Mouse (Mus musculus) heart, embryonic 11.5 days (tissue): ENCODE results near the gene Vmn1r18. TPM values are rescaled to one million over a fixed set of nuclear protein-coding genes. Genes with fewer than 3 reads are reported as not detected.
"Not testable (repeated sequence)": the region's sequence is repeated elsewhere in the genome, so short reads cannot be mapped to it uniquely, and the experiment has no call there.

Source experiments
- ATAC-seq: fragments of 200-750 bp; cut with Nextera tagmentation; replicated peaks from 2 replicates; pipeline ENCODE4 v1.8.0; 2017; ENCODE audit warnings: moderate library complexity; ENCODE audit not compliant: insufficient number of reproducible peaks, low FRiP score, low TSS enrichment
- H3K27ac ChIP-seq: fragments of 300-500 bp; sonication (generic); 2 replicates; pipeline ENCODE4 v1.5.1; 2014; ENCODE audit warnings: mild to moderate bottlenecking, low read depth, low read length
- H3K27me3 ChIP-seq: fragments of 300-500 bp; sonication (generic); 2 replicates; pipeline ENCODE4 v1.6.1; 2014; ENCODE audit warnings: mild to moderate bottlenecking, low read length, mixed read lengths; ENCODE audit not compliant: control insufficient read depth, insufficient read depth
- H3K36me3 ChIP-seq: fragments of 300-500 bp; sonication (generic); 2 replicates; pipeline ENCODE4 v1.6.1; 2014; ENCODE audit warnings: mild to moderate bottlenecking, low read length, moderate library complexity, mixed read lengths; ENCODE audit not compliant: control insufficient read depth, insufficient read depth
- H3K4me1 ChIP-seq: fragments of 300-500 bp; sonication (generic); 2 replicates; pipeline ENCODE4 v1.6.1; 2014; ENCODE audit warnings: low read length; ENCODE audit not compliant: control insufficient read depth, insufficient read depth
- H3K4me2 ChIP-seq: fragments of 300-500 bp; sonication (generic); 2 replicates; pipeline ENCODE4 v1.6.1; 2014; ENCODE audit warnings: mild to moderate bottlenecking, moderate library complexity
- H3K4me3 ChIP-seq: fragments of 300-500 bp; sonication (generic); 2 replicates; pipeline ENCODE4 v1.5.1; 2014; ENCODE audit warnings: low read depth, low read length
- H3K9ac ChIP-seq: fragments of 300-500 bp; sonication (generic); 2 replicates; pipeline ENCODE4 v1.6.1; 2014; ENCODE audit warnings: mild to moderate bottlenecking, low read depth, low read length, moderate library complexity
- H3K9me3 ChIP-seq: fragments of 300-500 bp; sonication (generic); replicated peaks from 2 replicates; pipeline ENCODE4 v1.6.1; 2016; ENCODE audit warnings: low read length; ENCODE audit not compliant: control insufficient read depth
- WGBS: fragments of 180-500 bp; shearing (Covaris S2); extraction: QIAGEN DNeasy Blood & Tissue Kit; methylation state at CpG from one replicate; pipeline ENCODE4 v1.1.7; 2014; ENCODE audit not compliant: insufficient replicate concordance; 5-methylcytosine and 5-hydroxymethylcytosine counted together
- polyA plus RNA-seq: library from polyadenylated mRNA; unstranded; fragments of >200 nt; fragmentation: Nextera tagmentation; extraction: Ambion mirVana; gene quantifications from 2 replicates; pipeline ENCODE4 v1.2.1, GENCODE M21; 2014

Gene Vmn1r18
- polyA plus RNA-seq = not detected in 2 replicates

DNA sequence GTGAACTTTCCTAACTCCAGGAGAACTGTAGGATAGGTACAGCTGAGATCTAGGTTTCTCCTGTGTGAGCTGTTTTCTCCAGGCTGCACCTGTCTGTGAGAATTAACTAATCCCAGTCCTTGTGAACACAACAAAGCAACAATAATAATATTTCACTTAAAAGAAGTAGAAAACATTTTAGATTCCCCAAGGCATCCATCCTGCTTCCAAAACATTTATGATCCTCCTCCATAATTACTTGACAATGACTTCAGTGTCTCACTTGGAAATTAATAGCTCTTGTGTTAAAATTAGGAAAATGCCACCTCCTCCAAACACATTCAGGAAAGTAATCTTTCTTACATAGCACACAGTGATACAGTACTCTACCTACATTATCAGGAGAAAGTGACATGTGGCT lies at the start of gene Vmn1r18:
Vmn1r18 (minus strand) TSS at position 101 of the 400 bp plus-strand sequence.
- Histone ChIP-seq H3K4me1 (no peaks in the 10 kb centered on the region), H3K9me3 (no peaks in the 10 kb centered on the region), H3K4me3 (no peak within 1 kb of the TSS), H3K27ac (no peak within 1 kb of the TSS), H3K36me3 (no peaks in the 10 kb centered on the region), H3K27me3 (no peaks in the 10 kb centered on the region), H3K9ac (no peak within 1 kb of the TSS), H3K4me2 (no peak within 1 kb of the TSS)
- no peak for ATAC-seq

DNA sequence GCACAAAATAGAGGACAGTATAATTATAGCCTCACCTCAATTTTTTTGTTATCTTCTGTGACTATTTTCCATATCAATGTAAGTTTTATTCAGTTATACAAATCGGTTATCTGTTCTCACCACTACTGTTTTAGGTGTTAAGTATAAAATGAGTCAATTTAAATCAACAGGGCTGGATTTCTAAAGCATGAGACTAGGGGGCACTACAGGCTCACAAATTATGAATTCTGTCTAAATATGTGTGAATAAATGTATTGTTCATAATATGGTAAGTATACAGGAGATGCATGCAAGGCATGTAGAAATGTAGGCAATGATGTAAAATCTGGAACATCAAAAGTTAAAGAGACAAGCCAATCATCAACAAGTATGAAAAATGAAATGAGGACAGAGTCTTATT lies 35.6 kb upstream of the Vmn1r18 start:
- 60% methylated on average over 1 of the region's 1 CpGs for WGBS

DNA sequence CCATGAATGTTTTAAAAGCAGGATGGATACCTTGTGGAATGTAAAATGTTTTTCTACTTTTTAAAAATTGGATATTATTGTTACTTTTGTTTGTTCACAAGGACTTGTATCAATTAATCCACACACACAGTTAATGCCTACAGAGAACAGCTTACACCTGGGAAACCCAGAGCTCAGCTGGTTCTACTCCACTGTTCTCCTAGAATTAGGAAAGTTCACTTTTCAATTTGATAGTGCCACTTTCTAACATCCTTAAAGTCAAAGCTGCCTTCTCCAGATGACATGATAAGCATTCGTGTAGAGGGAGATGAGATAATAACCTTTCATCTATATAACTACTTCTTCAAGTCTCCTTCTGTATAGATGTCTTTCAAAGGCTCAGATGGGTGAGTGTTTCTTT lies 33.0 kb upstream of the Vmn1r18 start, which contains the start of gene Vmn1r20:
Vmn1r20 (plus strand) TSS at position 301 of the 400 bp plus-strand sequence.
- no peaks in the 10 kb centered on the region for H3K4me1 ChIP-seq
- no peak for ATAC-seq
- H3K9ac ChIP-seq = no peak within 1 kb of the TSS
- H3K36me3 ChIP-seq = no peaks in the 10 kb centered on the region
- H3K4me3 ChIP-seq = no peak within 1 kb of the TSS
- H3K4me2 ChIP-seq = no peak within 1 kb of the TSS
- H3K27ac ChIP-seq = no peak within 1 kb of the TSS
- H3K9me3 ChIP-seq = no peaks in the 10 kb centered on the region
- no peaks in the 10 kb centered on the region for H3K27me3 ChIP-seq
- WGBS = 44% methylated on average over 1 of the region's 1 CpGs

More for the DNA sequence above, 35.6 kb upstream of the Vmn1r18 start:
- Histone ChIP-seq H3K4me1 (no peaks in the 10 kb centered on the region), H3K27ac (no peak overlapping the region), H3K9me3 (no peaks in the 10 kb centered on the region), H3K36me3 (no peaks in the 10 kb centered on the region), H3K4me2 (no peak overlapping the region), H3K9ac (no peak overlapping the region), H3K4me3 (no peak overlapping the region), H3K27me3 (no peaks in the 10 kb centered on the region)
- ATAC-seq = no peak

DNA sequence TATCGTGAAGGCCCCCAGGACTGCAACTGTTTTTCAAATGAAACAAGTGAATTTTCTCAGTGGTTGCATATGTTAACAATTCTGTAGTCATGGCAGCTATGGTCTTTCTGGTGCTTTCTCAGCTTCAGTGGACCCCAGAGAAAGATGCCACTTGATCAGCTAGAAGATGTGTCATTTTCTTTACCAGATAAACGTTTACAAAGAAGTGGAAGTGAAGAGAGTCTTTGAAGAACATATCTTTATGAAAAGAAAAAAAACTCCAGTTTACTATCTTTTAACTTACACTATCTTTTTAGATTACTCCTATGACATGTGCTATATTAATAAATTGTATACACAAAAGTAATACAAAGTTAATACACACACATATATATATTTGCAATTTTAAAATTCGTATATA lies 7.9 kb upstream of the Vmn1r18 start, which contains the start of gene Vmn1r19:
Vmn1r19 (plus strand) TSS at position 301 of the 400 bp plus-strand sequence.
- H3K27me3 ChIP-seq, ATAC-seq: not testable (repeated sequence)
- WGBS = 60% methylated on average over 3 of the region's 3 CpGs

GRCm38 (mm10) chr6:57367496-57367895 lies 28.1 kb downstream of the Vmn1r18 start:
- Histone ChIP-seq H3K4me3 (no peak overlapping the region), H3K9ac (no peak overlapping the region), H3K4me1 (no peaks in the 10 kb centered on the region), H3K27ac (no peak overlapping the region), H3K9me3 (no peaks in the 10 kb centered on the region), H3K36me3 (no peaks in the 10 kb centered on the region), H3K4me2 (no peak overlapping the region), H3K27me3 (no peaks in the 10 kb centered on the region)
- no peak for ATAC-seq
- 76% methylated on average over 1 of the region's 1 CpGs for WGBS

More for the DNA sequence above, 7.9 kb upstream of the Vmn1r18 start, which contains the start of gene Vmn1r19:
- H3K4me3 ChIP-seq, H3K36me3 ChIP-seq, H3K9ac ChIP-seq, H3K9me3 ChIP-seq, H3K27ac ChIP-seq, H3K4me2 ChIP-seq, H3K4me1 ChIP-seq: not testable (repeated sequence)

DNA sequence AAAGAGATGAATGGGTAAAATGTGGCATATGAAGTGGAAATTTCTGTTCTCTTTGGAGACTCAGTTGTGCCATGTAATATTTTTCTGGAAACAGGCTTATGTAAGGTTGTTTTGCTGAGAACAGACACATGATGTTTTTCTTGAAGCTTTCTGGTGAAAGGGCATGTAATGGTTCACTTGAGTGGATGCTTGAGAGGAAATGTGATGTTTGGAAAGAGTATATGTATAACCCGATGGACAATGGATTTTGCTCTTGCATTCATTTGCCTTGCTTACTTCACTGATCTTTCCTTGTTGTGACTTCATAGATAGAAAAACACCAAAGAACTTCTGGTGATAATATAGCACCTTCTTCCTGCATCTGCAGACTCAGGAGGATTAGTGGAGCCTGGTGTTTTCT lies 29.7 kb downstream of the Vmn1r18 start:
- not testable (repeated sequence) for H3K27ac ChIP-seq, H3K9ac ChIP-seq, H3K36me3 ChIP-seq, H3K27me3 ChIP-seq, H3K4me1 ChIP-seq, H3K9me3 ChIP-seq, H3K4me2 ChIP-seq, H3K4me3 ChIP-seq, ATAC-seq
- 91% methylated on average over 1 of the region's 1 CpGs for WGBS

DNA sequence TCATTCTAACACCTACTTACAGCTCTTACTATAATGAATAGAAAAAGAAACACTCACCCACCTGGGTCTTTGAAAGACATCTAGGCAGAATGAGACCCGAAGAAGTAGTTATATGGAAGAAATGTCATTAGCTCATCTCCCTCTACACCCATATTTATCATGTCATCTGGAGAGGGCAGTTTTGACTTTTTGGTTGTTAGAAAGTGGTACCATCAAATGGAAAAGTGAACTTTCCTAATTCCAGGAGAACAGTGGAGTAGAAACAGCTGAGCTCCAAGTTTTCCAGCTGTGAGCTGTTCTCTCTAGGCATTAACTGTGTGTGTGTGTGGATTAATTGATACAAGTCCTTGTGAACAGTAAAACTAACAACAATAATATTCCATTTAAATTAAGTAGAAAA lies 32.0 kb downstream of the Vmn1r18 start, which contains the start of gene Vmn1r17:
Vmn1r17 (minus strand) TSS at position 101 of the 400 bp plus-strand sequence.
- ATAC-seq = no peak
- no peak within 1 kb of the TSS for H3K9ac ChIP-seq
- H3K27ac ChIP-seq = no peak within 1 kb of the TSS
- H3K9me3 ChIP-seq = no peaks in the 10 kb centered on the region
- H3K4me3 ChIP-seq = no peak within 1 kb of the TSS
- H3K27me3 ChIP-seq = no peaks in the 10 kb centered on the region
- no peaks in the 10 kb centered on the region for H3K4me1 ChIP-seq
- H3K36me3 ChIP-seq = no peaks in the 10 kb centered on the region
- H3K4me2 ChIP-seq = no peak within 1 kb of the TSS
- WGBS = 73% methylated on average over 1 of the region's 1 CpGs

- H3K4me3 ChIP-seq = no peak overlapping the region
- H3K9ac ChIP-seq = no peak overlapping the region
- no peaks in the 10 kb centered on the region for H3K27me3 ChIP-seq
- no peaks in the 10 kb centered on the region for H3K4me1 ChIP-seq
- WGBS = 73% methylated on average over 2 of the region's 2 CpGs
- no peak for ATAC-seq
- H3K36me3 ChIP-seq = no peaks in the 10 kb centered on the region
- H3K9me3 ChIP-seq = no peaks in the 10 kb centered on the region
- H3K4me2 ChIP-seq = no peak overlapping the region
- no peak overlapping the region for H3K27ac ChIP-seq
Observed at GRCm38 (mm10) chr6:57356864-57357263, 38.7 kb downstream of the Vmn1r18 start.

DNA sequence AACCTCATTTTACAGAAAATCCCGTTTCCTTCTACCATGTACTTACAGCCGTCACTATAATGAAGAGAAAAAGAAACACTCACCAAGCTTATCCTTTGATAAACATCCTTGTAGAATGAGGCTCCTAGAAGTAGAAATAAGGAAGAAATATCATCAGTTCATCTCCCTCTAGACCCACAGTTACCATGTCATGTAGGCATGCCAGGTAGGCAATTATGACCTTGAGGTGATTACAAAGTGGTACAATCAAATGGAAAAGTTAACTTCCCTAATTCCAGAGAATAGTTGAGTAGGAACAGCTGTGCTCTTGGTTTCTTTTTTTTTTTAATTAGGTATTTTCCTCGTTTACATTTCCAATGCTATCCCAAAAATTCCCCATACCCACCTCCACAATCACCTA lies 66.2 kb downstream of the Vmn1r18 start, which contains the start of gene Vmn1r16:
Vmn1r16 (minus strand) TSS at position 101 of the 400 bp plus-strand sequence.
- no peak for ATAC-seq
- 67% methylated on average over 3 of the region's 3 CpGs for WGBS
- H3K4me2 ChIP-seq = no peak within 1 kb of the TSS
- H3K9me3 ChIP-seq = no peaks in the 10 kb centered on the region
- no peaks in the 10 kb centered on the region for H3K27me3 ChIP-seq
- no peak within 1 kb of the TSS for H3K27ac ChIP-seq
- no peaks in the 10 kb centered on the region for H3K4me1 ChIP-seq
- H3K4me3 ChIP-seq = no peak within 1 kb of the TSS
- H3K36me3 ChIP-seq = no peaks in the 10 kb centered on the region
- no peak within 1 kb of the TSS for H3K9ac ChIP-seq
